Mouse (Mus musculus): ENCODE results near the gene Serpinf1. TPM values are rescaled to one million over a fixed set of nuclear protein-coding genes. Genes with fewer than 3 reads are reported as not detected.

Serpinf1 gene
- total RNA-seq, 2 experiments from 2014 or later, result 20.3 to 36.0 TPM

Small RNAs within 50 kb of the gene (microRNA-seq; reads per million reads assigned to microRNA genes)
- 3,780 to 8,482 reads per million in 2 experiments for gene Mir22

Other genes with a start within 250 kb of the Serpinf1 start
- gene Ovca2, start 243.9 kb downstream of the Serpinf1 start, total RNA-seq (2021), result 10 to 100 TPM; 14.8 to 15.2 TPM
- 10 to 100 TPM; 21.7 to 24.4 TPM for gene Dph1, start 231.5 kb downstream of the Serpinf1 start, total RNA-seq (2021)
- gene Rtn4rl1, start 228.9 kb downstream of the Serpinf1 start, total RNA-seq (2021), result 10 to 100 TPM; 82.1 to 83.1 TPM
- gene Rpa1, start 74.4 kb downstream of the Serpinf1 start, total RNA-seq (2021), result 10 to 100 TPM; 57.2 to 66.7 TPM
- 10 to 100 TPM; 10.6 to 12.3 TPM for gene Smyd4, start 74.3 kb downstream of the Serpinf1 start, total RNA-seq (2021)
- gene Serpinf2, start 16.9 kb upstream of the Serpinf1 start, total RNA-seq (2021), result under 1 TPM; 0.62 to 0.71 TPM
- gene Wdr81, start 32.0 kb upstream of the Serpinf1 start, total RNA-seq (2021), result 10 to 100 TPM; 22.5 TPM
- gene Tlcd2, start 39.0 kb upstream of the Serpinf1 start, total RNA-seq (2021), result 1 to 10 TPM in 1 of 2 experiments, under 1 TPM in 1; 0.45 to 1.0 TPM
- gene Prpf8, start 64.1 kb upstream of the Serpinf1 start, total RNA-seq (2021), result 100 to 1,000 TPM; 111 to 113 TPM
- gene Rilp, start 87.4 kb upstream of the Serpinf1 start, total RNA-seq (2021), result 1 to 10 TPM; 3.7 to 5.0 TPM
- gene Scarf1, start 90.8 kb upstream of the Serpinf1 start, total RNA-seq (2021), result 1 to 10 TPM; 2.9 to 3.3 TPM
- 10 to 100 TPM; 40.5 to 44.7 TPM for gene Slc43a2, start 109.0 kb upstream of the Serpinf1 start, total RNA-seq (2021)
- 100 to 1,000 TPM; 312 to 321 TPM for gene Pitpna, start 165.4 kb upstream of the Serpinf1 start, total RNA-seq (2021)
- 10 to 100 TPM; 49.7 to 58.8 TPM for gene Inpp5k, start 208.3 kb upstream of the Serpinf1 start, total RNA-seq (2021)
- gene Myo1c, start 227.8 kb upstream of the Serpinf1 start, total RNA-seq (2021), result 10 to 100 TPM; 20.1 to 21.1 TPM